Mouse (Mus musculus): ENCODE measurements around the gene Gmfg. TPM values are rescaled to one million over a fixed set of nuclear protein-coding genes. Genes with fewer than 3 reads are reported as not detected.

Gmfg gene
- polyA plus RNA-seq, 1 experiment from 2014 or later, result 6.3 TPM

- Histone ChIP-seq H3K27me3 (peaks cover 15% of the 10 kb centered on the region), H3K4me1 (peaks cover 10% of the 10 kb centered on the region), H3K9me3 (no peaks in the 10 kb centered on the region), H3K9ac (replicated peaks) (no peak overlapping the region), H3K27ac (replicated peaks) (no peak overlapping the region), H3K4me2 (replicated peaks) (no peak overlapping the region), H3K36me3 (no peaks in the 10 kb centered on the region), H3K4me3 (no peak overlapping the region)
- WGBS, result 85% methylated on average over 14 of the region's 14 CpGs
- ATAC-seq (ENCODE audit: low FRiP score, low read depth), result no peak
These were observed 4.7 kb downstream of the Gmfg start for GRCm38 (mm10) chr7:28441776-28442485.

GRCm38 (mm10) chr7:28442688-28443087 is 5.4 kb downstream of the Gmfg start:
- no peak for ATAC-seq (ENCODE audit: low FRiP score, low read depth)
- peaks cover 15% of the 10 kb centered on the region for H3K27me3 ChIP-seq

GRCm38 (mm10) chr7:28444344-28444974 is 7.2 kb downstream of the Gmfg start:
- H3K36me3 ChIP-seq, result no peaks in the 10 kb centered on the region
- ATAC-seq (ENCODE audit: low FRiP score, low read depth), result no peak
- no peak overlapping the region for H3K4me2 ChIP-seq (replicated peaks)
- peaks cover 15% of the 10 kb centered on the region for H3K27me3 ChIP-seq
- H3K4me3 ChIP-seq, result no peak overlapping the region
- WGBS, result 86% methylated on average over 13 of the region's 13 CpGs
- H3K9me3 ChIP-seq, result no peaks in the 10 kb centered on the region
- peaks cover 12% of the 10 kb centered on the region for H3K4me1 ChIP-seq
- no peak overlapping the region for H3K27ac ChIP-seq (replicated peaks)
- H3K9ac ChIP-seq (replicated peaks), result no peak overlapping the region

More at GRCm38 (mm10) chr7:28442688-28443087, 5.4 kb downstream of the Gmfg start:
- Histone ChIP-seq H3K4me2 (replicated peaks) (no peak overlapping the region), H3K9ac (replicated peaks) (no peak overlapping the region), H3K27ac (replicated peaks) (no peak overlapping the region), H3K4me3 (no peak overlapping the region), H3K9me3 (no peaks in the 10 kb centered on the region), H3K4me1 (peaks cover 12% of the 10 kb centered on the region), H3K36me3 (no peaks in the 10 kb centered on the region)
- WGBS, result 40% methylated on average over 4 of the region's 4 CpGs

DNA sequence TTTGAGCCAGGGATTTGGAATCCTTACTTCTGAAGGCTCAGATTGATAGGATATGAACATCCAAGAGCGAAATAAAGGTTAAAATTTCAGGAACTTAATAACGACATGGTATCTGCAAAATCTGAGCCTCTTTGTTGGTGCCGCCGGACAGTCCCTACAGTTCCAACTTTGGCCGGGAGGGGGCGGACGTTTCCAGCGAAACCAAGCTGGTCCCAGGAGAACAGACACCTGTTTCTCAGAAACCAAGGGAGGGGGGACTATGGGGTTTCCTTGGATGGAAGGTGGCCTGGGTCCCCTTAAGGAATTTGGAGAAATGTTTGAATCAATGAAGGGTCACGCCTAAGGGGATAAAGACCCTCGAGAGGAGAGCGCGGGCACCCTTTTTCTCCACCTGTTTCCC is 9.2 kb downstream of the Gmfg start:
- 13% methylated on average over 12 of the region's 12 CpGs for WGBS
- H3K27me3 ChIP-seq, result peaks cover 15% of the 10 kb centered on the region
- H3K4me1 ChIP-seq, result peaks cover 12% of the 10 kb centered on the region
- H3K36me3 ChIP-seq, result no peaks in the 10 kb centered on the region
- H3K9ac ChIP-seq (replicated peaks), result no peak overlapping the region
- H3K27ac ChIP-seq (replicated peaks), result no peak overlapping the region
- no peak for ATAC-seq (ENCODE audit: low FRiP score, low read depth)
- H3K4me2 ChIP-seq (replicated peaks), result no peak overlapping the region
- H3K4me3 ChIP-seq, result no peak overlapping the region
- H3K9me3 ChIP-seq, result no peaks in the 10 kb centered on the region

- Histone ChIP-seq H3K36me3 (no peaks in the 10 kb centered on the region), H3K27ac (replicated peaks) (0 out of 2 replicates have a peak overlapping the region, but pooled peaks have one; percentile 0), H3K9ac (replicated peaks) (no peak overlapping the region), H3K4me2 (replicated peaks) (no peak overlapping the region), H3K4me3 (no peak overlapping the region), H3K4me1 (peaks cover 12% of the 10 kb centered on the region), H3K27me3 (peaks cover 15% of the 10 kb centered on the region), H3K9me3 (no peaks in the 10 kb centered on the region)
- ATAC-seq (ENCODE audit: low FRiP score, low read depth), result no peak
- WGBS, result 16% methylated on average over 12 of the region's 12 CpGs
These were observed 10.0 kb downstream of the Gmfg start for GRCm38 (mm10) chr7:28447101-28447830.

- Histone ChIP-seq H3K4me2 (replicated peaks) (no peak overlapping the region), H3K4me3 (no peak overlapping the region), H3K9me3 (no peaks in the 10 kb centered on the region), H3K27ac (replicated peaks) (no peak overlapping the region), H3K36me3 (no peaks in the 10 kb centered on the region), H3K9ac (replicated peaks) (no peak overlapping the region), H3K4me1 (peaks cover 21% of the 10 kb centered on the region), H3K27me3 (peaks cover 15% of the 10 kb centered on the region)
- ATAC-seq (ENCODE audit: low FRiP score, low read depth), result no peak
- 75% methylated on average over 12 of the region's 13 CpGs for WGBS
These were observed 10.9 kb downstream of the Gmfg start for GRCm38 (mm10) chr7:28447865-28448820.

GRCm38 (mm10) chr7:28451531-28452360 is 14.5 kb downstream of the Gmfg start, which contains the start of gene Lrfn1:
Gene Lrfn1 (plus strand): TSS chr7:28451980.
- no peaks in the 10 kb centered on the region for H3K27me3 ChIP-seq
- H3K4me1 ChIP-seq, result peaks cover 25% of the 10 kb centered on the region
- peak within 1 kb of the TSS; percentile 90 for H3K4me2 ChIP-seq (replicated peaks)
- H3K4me3 ChIP-seq, result peak within 1 kb of the TSS; percentile 88
- peak; percentile 82 for ATAC-seq (ENCODE audit: low FRiP score, low read depth)
- peaks cover 15% of the 10 kb centered on the region; the same call in 1 of the 2 replicates for H3K36me3 ChIP-seq
- peak within 1 kb of the TSS; percentile 94 for H3K9ac ChIP-seq (replicated peaks)
- 1% methylated on average over 40 of the region's 97 CpGs for WGBS
- H3K9me3 ChIP-seq, result no peaks in the 10 kb centered on the region
- peak within 1 kb of the TSS; percentile 63 for H3K27ac ChIP-seq (replicated peaks)

- peak overlapping the region; percentile 88 for H3K4me3 ChIP-seq
- peaks cover 15% of the 10 kb centered on the region; the same call in 1 of the 2 replicates for H3K36me3 ChIP-seq
- H3K27ac ChIP-seq (replicated peaks), result peak overlapping the region; percentile 63
- H3K4me2 ChIP-seq (replicated peaks), result peak overlapping the region; percentile 90
- peak; percentile 48 for ATAC-seq (ENCODE audit: low FRiP score, low read depth)
- WGBS, result 6% methylated on average over 15 of the region's 24 CpGs
- H3K9me3 ChIP-seq, result no peaks in the 10 kb centered on the region
- H3K9ac ChIP-seq (replicated peaks), result peak overlapping the region; percentile 94
- H3K4me1 ChIP-seq, result peaks cover 18% of the 10 kb centered on the region
- no peaks in the 10 kb centered on the region for H3K27me3 ChIP-seq
These were observed 15.2 kb downstream of the Gmfg start for GRCm38 (mm10) chr7:28452361-28453005.

DNA sequence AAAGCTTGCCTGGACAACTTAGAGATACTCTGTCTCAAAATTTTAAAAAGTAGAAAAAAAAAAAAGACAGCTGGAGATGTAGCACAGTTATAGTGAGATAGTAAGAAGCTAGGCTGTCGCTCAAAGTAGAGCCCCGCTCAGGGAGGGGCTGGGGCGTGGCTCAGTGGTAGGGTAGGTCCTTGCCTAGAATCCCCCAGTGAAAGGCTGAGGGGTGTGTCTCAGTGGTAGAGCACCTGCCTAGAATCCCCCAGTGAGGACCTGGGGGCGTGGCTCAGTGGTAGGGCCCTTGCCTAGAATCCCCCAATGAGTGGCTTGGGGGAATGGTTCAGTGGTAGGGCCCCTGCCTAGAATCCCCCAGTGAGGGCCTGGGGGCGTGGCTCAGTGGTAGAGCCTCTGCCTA is 23.1 kb downstream of the Gmfg start:
- 97% methylated on average over 4 of the region's 5 CpGs for WGBS
- ATAC-seq (ENCODE audit: low FRiP score, low read depth), result no peak
- H3K27ac ChIP-seq (replicated peaks), result no peak overlapping the region
- no peak overlapping the region for H3K4me2 ChIP-seq (replicated peaks)
- peaks cover 7% of the 10 kb centered on the region; the same call in 1 of the 2 replicates for H3K27me3 ChIP-seq
- peaks cover 60% of the 10 kb centered on the region for H3K36me3 ChIP-seq
- H3K4me1 ChIP-seq, result 0 out of 2 replicates have a peak, but pooled peaks cover 7% of the 10 kb centered on the region
- H3K4me3 ChIP-seq, result no peak overlapping the region
- H3K9ac ChIP-seq (replicated peaks), result no peak overlapping the region
- H3K9me3 ChIP-seq, result no peaks in the 10 kb centered on the region

DNA sequence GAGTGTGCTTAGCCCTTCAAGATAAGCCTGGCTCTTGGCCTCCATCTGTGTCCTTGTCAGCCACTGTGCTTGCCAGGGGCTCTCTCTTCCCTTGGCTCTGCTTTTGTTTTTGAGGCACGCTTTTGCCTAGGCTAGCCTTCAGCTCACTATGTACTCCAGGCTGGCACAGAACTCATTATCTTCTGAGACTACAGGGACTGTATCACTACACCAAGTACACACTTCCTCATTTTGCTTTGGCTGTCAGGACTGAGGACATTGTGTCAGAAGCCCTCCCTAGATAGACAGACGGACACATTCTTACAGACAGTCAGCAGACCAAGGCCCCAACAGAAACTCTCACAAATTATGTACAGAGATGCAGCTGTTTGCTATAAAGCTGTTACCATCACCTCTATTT is 25.5 kb downstream of the Gmfg start:
- Histone ChIP-seq H3K4me3 (no peak overlapping the region), H3K27ac (replicated peaks) (no peak overlapping the region), H3K4me1 (peaks cover 20% of the 10 kb centered on the region), H3K9me3 (no peaks in the 10 kb centered on the region), H3K9ac (replicated peaks) (no peak overlapping the region), H3K27me3 (peaks cover 31% of the 10 kb centered on the region), H3K36me3 (peaks cover 56% of the 10 kb centered on the region), H3K4me2 (replicated peaks) (no peak overlapping the region)
- WGBS, result 96% methylated on average over 2 of the region's 2 CpGs
- ATAC-seq (ENCODE audit: low FRiP score, low read depth), result no peak
